Mouse (Mus musculus) ES-Bruce4 (cell line): ENCODE results near the gene Sat2.

Experiments
- CTCF ChIP-seq: IDR thresholded peaks from one replicate; pipeline ENCODE4 v1.8.1; 2011; ENCODE audit warnings: low read depth, low read length
- EP300 ChIP-seq: IDR thresholded peaks from 2 replicates; pipeline ENCODE4 v1.6.1; 2011; ENCODE audit warnings: low read depth, low read length; ENCODE audit not compliant: insufficient read depth
- POLR2A ChIP-seq: IDR thresholded peaks from one replicate; pipeline ENCODE4 v1.8.1; 2011; ENCODE audit warnings: low read length; ENCODE audit not compliant: insufficient read depth

DNA sequence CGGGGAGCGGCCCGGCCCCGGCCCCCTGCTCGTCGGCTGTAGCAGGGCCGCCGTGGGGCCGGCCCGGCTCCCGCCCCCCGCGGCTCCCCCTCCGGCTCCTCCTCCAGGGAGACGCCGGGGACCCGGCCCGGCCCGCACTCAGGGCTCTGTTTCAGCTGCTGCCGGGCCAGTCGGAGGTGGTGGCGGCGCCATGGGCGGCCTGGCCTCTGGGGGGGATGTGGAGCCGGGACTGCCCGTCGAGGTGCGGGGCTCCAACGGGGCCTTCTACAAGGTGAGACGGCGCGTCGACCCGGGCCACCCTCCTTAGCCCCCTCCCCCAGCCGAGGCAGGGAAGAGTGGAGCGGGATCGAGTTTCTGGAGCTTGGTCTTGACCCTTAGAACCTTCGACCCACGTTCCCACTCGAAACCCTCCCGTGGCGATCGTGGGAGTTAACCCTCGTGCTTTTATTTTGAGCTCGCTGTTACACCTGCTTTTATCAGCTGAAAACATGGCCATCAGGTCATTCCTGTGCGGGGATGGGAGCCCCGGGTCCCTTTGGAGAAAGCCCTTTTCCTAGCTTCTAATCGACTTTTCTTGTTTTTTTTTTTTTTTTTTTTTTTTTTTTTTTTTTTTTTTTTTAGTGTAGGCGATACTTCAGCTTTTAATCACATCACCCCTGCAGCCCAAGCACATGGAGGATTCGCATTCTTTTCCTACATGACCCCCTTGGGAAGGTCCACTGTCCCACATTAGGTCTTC lies 11.5 kb downstream of the Sat2 start:
- no peak for TF ChIP-seq CTCF
- no peak for TF ChIP-seq POLR2A
- TF ChIP-seq EP300 = no peak
